Mouse (Mus musculus) liver, embryonic 16.5 days (tissue): Measurements from ENCODE around the gene Actr3. TPM values are rescaled to one million over a fixed set of nuclear protein-coding genes. Genes with fewer than 3 reads are reported as not detected.
A peak's percentile ranks its signal among the peaks of the same experiment; 100 is the strongest.
"Not testable (repeated sequence)": the region's sequence is repeated elsewhere in the genome, so short reads cannot be mapped to it uniquely, and the experiment has no call there.

ENCODE experiments used
- ATAC-seq: fragments of 200-750 bp; cut with Nextera tagmentation; 2 replicates; pipeline ENCODE4 v1.8.0; 2017; ENCODE audit warnings: low read depth, mild to moderate bottlenecking, moderate number of reproducible peaks, moderate library complexity
- H3K27ac ChIP-seq: fragments of 300-500 bp; sonication (generic); 2 replicates; pipeline ENCODE4 v1.5.1; 2014; ENCODE audit warnings: mild to moderate bottlenecking, low read length
- H3K27me3 ChIP-seq: fragments of 300-500 bp; sonication (generic); 2 replicates; pipeline ENCODE4 v1.6.1; 2014; ENCODE audit warnings: low read depth, low read length, mixed read lengths; ENCODE audit not compliant: control insufficient read depth, insufficient read depth
- H3K36me3 ChIP-seq: fragments of 300-500 bp; sonication (generic); 2 replicates; pipeline ENCODE4 v1.6.1; 2014; ENCODE audit warnings: mild to moderate bottlenecking; ENCODE audit not compliant: control insufficient read depth, insufficient read depth
- H3K4me1 ChIP-seq: fragments of 300-500 bp; sonication (generic); 2 replicates; pipeline ENCODE4 v1.6.1; 2014; ENCODE audit warnings: low read depth, low read length, mixed read lengths; ENCODE audit not compliant: control insufficient read depth
- H3K4me2 ChIP-seq: fragments of 300-500 bp; sonication (generic); 2 replicates; pipeline ENCODE4 v1.6.1; 2014; ENCODE audit warnings: low read depth, low read length, mixed read lengths
- H3K4me3 ChIP-seq: fragments of 300-500 bp; sonication (generic); 2 replicates; pipeline ENCODE4 v1.5.1; 2014; ENCODE audit warnings: low read depth, mild to moderate bottlenecking, low read length
- H3K9ac ChIP-seq: fragments of 300-500 bp; sonication (generic); 2 replicates; pipeline ENCODE4 v1.6.1; 2014; ENCODE audit warnings: low read depth, low read length
- H3K9me3 ChIP-seq: fragments of 300-500 bp; sonication (generic); replicated peaks from 2 replicates; pipeline ENCODE4 v1.6.1; 2016; ENCODE audit warnings: low read length; ENCODE audit not compliant: control insufficient read depth
- WGBS: fragments of 180-500 bp; shearing (Covaris S2); extraction: QIAGEN DNeasy Blood & Tissue Kit; methylation state at CpG from one replicate; pipeline ENCODE4 v1.1.7; 2014; ENCODE audit not compliant: insufficient replicate concordance; 5-methylcytosine and 5-hydroxymethylcytosine counted together
- polyA plus RNA-seq: library from polyadenylated mRNA; unstranded; fragments of >200 nt; fragmentation: Nextera tagmentation; extraction: Ambion mirVana; gene quantifications from 2 replicates; pipeline ENCODE4 v1.2.1, GENCODE M21; 2015

Gene Actr3
- polyA plus RNA-seq, 1 experiment from 2014 or later: 123 TPM

GRCm38 (mm10) chr1:125430737-125431136, 4.8 kb downstream of the Actr3 start:
- H3K4me3 ChIP-seq: no peak overlapping the region
- no peaks in the 10 kb centered on the region for H3K27me3 ChIP-seq
- peaks cover 32% of the 10 kb centered on the region for H3K4me1 ChIP-seq
- H3K4me2 ChIP-seq: peak overlapping the region; percentile 15; the same call in 1 of the 2 replicates
- WGBS: 22% methylated on average over 7 of the region's 7 CpGs
- no peaks in the 10 kb centered on the region for H3K36me3 ChIP-seq
- H3K9ac ChIP-seq: no peak overlapping the region
- no peak for ATAC-seq
- no peak overlapping the region for H3K27ac ChIP-seq
- H3K9me3 ChIP-seq: no peaks in the 10 kb centered on the region

DNA sequence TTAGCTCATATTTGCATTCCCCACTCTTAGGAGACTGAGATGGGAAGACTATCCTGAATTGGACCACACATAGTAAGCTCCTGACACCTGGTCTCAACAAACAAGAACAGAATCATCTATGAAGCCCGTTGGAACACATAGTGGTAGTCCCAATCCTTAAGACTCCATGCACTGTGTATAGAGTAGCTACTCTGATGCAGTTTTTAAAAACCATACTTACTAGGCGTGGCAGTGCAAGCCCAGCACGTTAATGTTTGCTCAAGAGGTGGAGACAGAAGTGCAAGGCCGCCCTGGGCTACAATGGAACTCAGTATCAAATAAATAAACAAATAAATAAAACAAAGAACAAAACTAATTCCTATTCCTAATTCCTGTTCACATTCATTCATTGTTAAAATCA, 5.5 kb downstream of the Actr3 start:
- no peak for ATAC-seq
- no peak overlapping the region for H3K9ac ChIP-seq
- H3K27ac ChIP-seq: no peak overlapping the region
- H3K27me3 ChIP-seq: no peaks in the 10 kb centered on the region
- no peak overlapping the region for H3K4me2 ChIP-seq
- H3K4me3 ChIP-seq: no peak overlapping the region
- H3K4me1 ChIP-seq: peaks cover 32% of the 10 kb centered on the region
- no peaks in the 10 kb centered on the region for H3K9me3 ChIP-seq
- H3K36me3 ChIP-seq: no peaks in the 10 kb centered on the region
- WGBS: 51% methylated on average over 4 of the region's 4 CpGs

- H3K27ac ChIP-seq: no peak overlapping the region
- no peaks in the 10 kb centered on the region for H3K27me3 ChIP-seq
- H3K4me1 ChIP-seq: peaks cover 32% of the 10 kb centered on the region
- H3K9ac ChIP-seq: no peak overlapping the region
- no peak overlapping the region for H3K4me2 ChIP-seq
- H3K36me3 ChIP-seq: no peaks in the 10 kb centered on the region
- no peaks in the 10 kb centered on the region for H3K9me3 ChIP-seq
- H3K4me3 ChIP-seq: no peak overlapping the region
- WGBS: 53% methylated on average over 2 of the region's 2 CpGs
- ATAC-seq: no peak
Observed at GRCm38 (mm10) chr1:125428315-125428714, 7.2 kb downstream of the Actr3 start.

DNA sequence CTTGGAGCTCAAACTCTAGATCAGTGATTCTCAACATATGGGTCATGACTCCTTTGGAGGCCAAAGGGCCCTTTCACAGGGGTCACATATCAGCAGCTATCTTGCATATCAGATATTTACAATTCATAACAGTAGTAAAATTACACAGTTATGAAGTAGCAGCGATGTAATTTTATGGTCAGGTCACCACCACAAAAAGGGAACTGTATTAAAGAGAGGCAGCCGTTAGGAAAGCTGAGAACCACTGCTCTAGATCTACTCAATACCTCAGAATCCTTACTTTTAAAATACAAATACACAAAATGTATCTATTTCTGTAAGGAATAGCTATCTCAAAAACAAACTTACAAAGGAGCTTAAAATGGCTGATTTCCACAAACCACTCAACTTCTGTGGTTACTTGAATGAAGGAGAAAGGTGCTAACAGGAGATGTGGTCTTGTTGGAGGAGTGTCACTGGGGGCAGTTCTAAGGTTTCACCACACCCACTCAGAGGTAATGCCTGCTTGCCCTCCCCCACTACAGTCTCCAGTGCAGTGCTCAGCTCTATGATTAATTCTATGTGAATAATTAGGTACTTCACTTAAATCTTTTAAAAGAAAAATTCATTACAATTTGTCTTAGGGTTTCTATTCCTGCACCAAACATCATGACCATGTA, 9.0 kb downstream of the Actr3 start:
- Histone ChIP-seq H3K4me3 (no peak overlapping the region), H3K27ac (no peak overlapping the region), H3K9ac (no peak overlapping the region), H3K27me3 (no peaks in the 10 kb centered on the region), H3K4me2 (no peak overlapping the region), H3K9me3 (no peaks in the 10 kb centered on the region), H3K36me3 (no peaks in the 10 kb centered on the region), H3K4me1 (peaks cover 23% of the 10 kb centered on the region)
- ATAC-seq: no peak
- WGBS: 32% methylated on average over 2 of the region's 2 CpGs

GRCm38 (mm10) chr1:125419906-125420305, 15.6 kb downstream of the Actr3 start:
- Histone ChIP-seq H3K27ac (peak overlapping the region; percentile 37; the same call in 1 of the 2 replicates), H3K4me2 (no peak overlapping the region), H3K9ac (no peak overlapping the region), H3K27me3 (no peaks in the 10 kb centered on the region), H3K36me3 (peaks cover 11% of the 10 kb centered on the region), H3K4me3 (no peak overlapping the region), H3K4me1 (peaks cover 3% of the 10 kb centered on the region), H3K9me3 (no peaks in the 10 kb centered on the region)
- 0 out of 2 replicates have a peak, but pooled peaks have one; percentile 32 for ATAC-seq
- 34% methylated on average over 2 of the region's 2 CpGs for WGBS

- no peaks in the 10 kb centered on the region for H3K9me3 ChIP-seq
- no peak overlapping the region for H3K4me3 ChIP-seq
- no peaks in the 10 kb centered on the region for H3K27me3 ChIP-seq
- no peak overlapping the region for H3K27ac ChIP-seq
- H3K4me2 ChIP-seq: 0 out of 2 replicates have a peak overlapping the region, but pooled peaks have one; percentile 13
- peaks cover 3% of the 10 kb centered on the region for H3K4me1 ChIP-seq
- 70% methylated on average over 4 of the region's 4 CpGs for WGBS
- no peak overlapping the region for H3K9ac ChIP-seq
- peak; percentile 79 for ATAC-seq
- H3K36me3 ChIP-seq: peaks cover 11% of the 10 kb centered on the region
Observed at GRCm38 (mm10) chr1:125418732-125419131, 16.8 kb downstream of the Actr3 start.

DNA sequence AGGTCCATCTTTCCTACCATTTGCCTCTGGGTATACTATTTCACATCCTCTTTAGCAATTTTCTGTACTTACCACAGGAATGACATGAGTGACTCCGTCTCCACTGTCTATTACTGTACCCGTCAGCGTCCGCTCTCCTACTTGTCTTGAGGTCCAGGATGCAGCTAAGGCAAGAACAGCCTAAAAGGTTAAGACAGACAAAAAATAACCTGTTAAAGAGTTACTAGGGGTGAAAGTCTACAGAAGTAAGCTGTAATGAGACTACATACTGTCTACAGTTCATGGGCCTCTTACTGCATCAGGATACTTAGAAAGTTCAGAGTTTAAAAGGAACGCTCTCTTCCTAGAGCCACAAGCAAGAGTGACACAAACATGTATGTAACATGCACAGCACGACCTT, 28.3 kb downstream of the Actr3 start:
- 88% methylated on average over 6 of the region's 6 CpGs for WGBS
- ATAC-seq: no peak
- H3K36me3 ChIP-seq: peaks cover 27% of the 10 kb centered on the region

GRCm38 (mm10) chr1:125395391-125395790, 40.1 kb downstream of the Actr3 start:
- no peaks in the 10 kb centered on the region for H3K9me3 ChIP-seq
- H3K27me3 ChIP-seq: no peaks in the 10 kb centered on the region
- H3K4me1 ChIP-seq: no peaks in the 10 kb centered on the region; the same call in 1 of the 2 replicates
- H3K27ac ChIP-seq: no peak overlapping the region
- H3K4me2 ChIP-seq: no peak overlapping the region
- no peak overlapping the region for H3K4me3 ChIP-seq
- H3K9ac ChIP-seq: no peak overlapping the region
- 84% methylated on average over 1 of the region's 1 CpGs for WGBS
- no peak for ATAC-seq
- peaks cover 13% of the 10 kb centered on the region for H3K36me3 ChIP-seq

More for the DNA sequence above, 28.3 kb downstream of the Actr3 start:
- H3K4me2 ChIP-seq: no peak overlapping the region
- no peaks in the 10 kb centered on the region for H3K9me3 ChIP-seq
- H3K27me3 ChIP-seq: no peaks in the 10 kb centered on the region
- no peak overlapping the region for H3K9ac ChIP-seq
- no peak overlapping the region for H3K4me3 ChIP-seq
- no peak overlapping the region for H3K27ac ChIP-seq
- H3K4me1 ChIP-seq: no peaks in the 10 kb centered on the region

GRCm38 (mm10) chr1:125393324-125393723, 42.2 kb downstream of the Actr3 start:
- not testable (repeated sequence) for H3K4me2 ChIP-seq, H3K9me3 ChIP-seq, H3K4me3 ChIP-seq, H3K27ac ChIP-seq, H3K4me1 ChIP-seq, H3K9ac ChIP-seq, H3K36me3 ChIP-seq, ATAC-seq, H3K27me3 ChIP-seq
- 62% methylated on average over 5 of the region's 5 CpGs for WGBS
